Mouse (Mus musculus): Measurements from ENCODE around the gene Olfr506. TPM values are rescaled to one million over a fixed set of nuclear protein-coding genes. Genes with fewer than 3 reads are reported as not detected.

The Olfr506 gene
- polyA plus RNA-seq, 1 experiment from 2014 or later: not detected

Other genes with a start within 250 kb of the Olfr506 start
- gene Olfr494, start 245.5 kb upstream of the Olfr506 start, polyA plus RNA-seq (2015; fragmentation: Nextera tagmentation; extraction: Ambion mirVana): not detected in 2 replicates
- not detected in 2 replicates for gene Olfr495, start 217.6 kb upstream of the Olfr506 start, polyA plus RNA-seq (2015; fragmentation: Nextera tagmentation; extraction: Ambion mirVana)
- not detected in 2 replicates for gene Olfr497, start 190.4 kb upstream of the Olfr506 start, polyA plus RNA-seq (2015; fragmentation: Nextera tagmentation; extraction: Ambion mirVana)
- not detected in 2 replicates for gene Olfr498, start 145.5 kb upstream of the Olfr506 start, polyA plus RNA-seq (2015; fragmentation: Nextera tagmentation; extraction: Ambion mirVana)
- not detected in 2 replicates for gene Olfr502, start 85.7 kb upstream of the Olfr506 start, polyA plus RNA-seq (2015; fragmentation: Nextera tagmentation; extraction: Ambion mirVana)
- not detected in 2 replicates for gene Olfr503, start 66.3 kb upstream of the Olfr506 start, polyA plus RNA-seq (2015; fragmentation: Nextera tagmentation; extraction: Ambion mirVana)
- not detected in 2 replicates for gene Olfr504, start 45.0 kb upstream of the Olfr506 start, polyA plus RNA-seq (2015; fragmentation: Nextera tagmentation; extraction: Ambion mirVana)
- not detected in 2 replicates for gene Olfr507, start 11.0 kb downstream of the Olfr506 start, polyA plus RNA-seq (2015; fragmentation: Nextera tagmentation; extraction: Ambion mirVana)
- not detected in 2 replicates for gene Olfr508, start 19.2 kb downstream of the Olfr506 start, polyA plus RNA-seq (2015; fragmentation: Nextera tagmentation; extraction: Ambion mirVana)
- gene Olfr509, start 41.1 kb downstream of the Olfr506 start, polyA plus RNA-seq (2015; fragmentation: Nextera tagmentation; extraction: Ambion mirVana): not detected in 2 replicates
- gene Olfr510, start 55.6 kb downstream of the Olfr506 start, polyA plus RNA-seq (2015; fragmentation: Nextera tagmentation; extraction: Ambion mirVana): not detected in 2 replicates
- gene Olfr512, start 102.5 kb downstream of the Olfr506 start, polyA plus RNA-seq (2015; fragmentation: Nextera tagmentation; extraction: Ambion mirVana): not detected in 2 replicates
- not detected in 2 replicates for gene Olfr513, start 140.2 kb downstream of the Olfr506 start, polyA plus RNA-seq (2015; fragmentation: Nextera tagmentation; extraction: Ambion mirVana)
- not detected in 2 replicates for gene Olfr514, start 215.2 kb downstream of the Olfr506 start, polyA plus RNA-seq (2015; fragmentation: Nextera tagmentation; extraction: Ambion mirVana)
- not detected in 2 replicates for gene Olfr516, start 239.7 kb downstream of the Olfr506 start, polyA plus RNA-seq (2015; fragmentation: Nextera tagmentation; extraction: Ambion mirVana)

Data from liver, embryonic 13.5 days (tissue).